Mouse (Mus musculus) forebrain, embryonic 11.5 days (tissue): ENCODE results near the gene Rbp2. TPM values are rescaled to one million over a fixed set of nuclear protein-coding genes. Genes with fewer than 3 reads are reported as not detected.

Source experiments
- polyA plus RNA-seq: library from polyadenylated mRNA; unstranded; fragments of >200 nt; fragmentation: Nextera tagmentation; extraction: Ambion mirVana; gene quantifications from 2 replicates; pipeline ENCODE4 v1.2.1, GENCODE M21; 2014

Gene Rbp2
- polyA plus RNA-seq, 1 experiment from 2014 or later, result not detected

Other genes with a start within 250 kb of the Rbp2 start
- 3.4 and 3.7 TPM in 2 replicates for gene Nmnat3, start 198.7 kb upstream of the Rbp2 start, polyA plus RNA-seq
- 24.5 and 29.5 TPM in 2 replicates for gene Rbp1, start 63.2 kb upstream of the Rbp2 start, polyA plus RNA-seq
- 160 and 161 TPM in 2 replicates for gene Copb2, start 77.6 kb downstream of the Rbp2 start, polyA plus RNA-seq
- gene Mrps22, start 115.5 kb downstream of the Rbp2 start, polyA plus RNA-seq, result 75.7 and 76.3 TPM in 2 replicates